Mouse (Mus musculus) lung, adult 2 months (tissue): ENCODE measurements around the gene Hoxb6.

Experiments used
- CTCF ChIP-seq: fragments of 200-500 bp; IDR thresholded peaks from 2 replicates; pipeline ENCODE4 v1.5.1; 2011; ENCODE audit warnings: mild to moderate bottlenecking, low read length, control low read depth; ENCODE audit not compliant: insufficient read depth
- POLR2A ChIP-seq: fragments of 200-500 bp; IDR thresholded peaks from 2 replicates; pipeline ENCODE4 v1.6.1; 2011; ENCODE audit warnings: low read depth, mild to moderate bottlenecking, control low read depth, low read length, borderline replicate concordance; ENCODE audit errors: extremely low read depth

DNA sequence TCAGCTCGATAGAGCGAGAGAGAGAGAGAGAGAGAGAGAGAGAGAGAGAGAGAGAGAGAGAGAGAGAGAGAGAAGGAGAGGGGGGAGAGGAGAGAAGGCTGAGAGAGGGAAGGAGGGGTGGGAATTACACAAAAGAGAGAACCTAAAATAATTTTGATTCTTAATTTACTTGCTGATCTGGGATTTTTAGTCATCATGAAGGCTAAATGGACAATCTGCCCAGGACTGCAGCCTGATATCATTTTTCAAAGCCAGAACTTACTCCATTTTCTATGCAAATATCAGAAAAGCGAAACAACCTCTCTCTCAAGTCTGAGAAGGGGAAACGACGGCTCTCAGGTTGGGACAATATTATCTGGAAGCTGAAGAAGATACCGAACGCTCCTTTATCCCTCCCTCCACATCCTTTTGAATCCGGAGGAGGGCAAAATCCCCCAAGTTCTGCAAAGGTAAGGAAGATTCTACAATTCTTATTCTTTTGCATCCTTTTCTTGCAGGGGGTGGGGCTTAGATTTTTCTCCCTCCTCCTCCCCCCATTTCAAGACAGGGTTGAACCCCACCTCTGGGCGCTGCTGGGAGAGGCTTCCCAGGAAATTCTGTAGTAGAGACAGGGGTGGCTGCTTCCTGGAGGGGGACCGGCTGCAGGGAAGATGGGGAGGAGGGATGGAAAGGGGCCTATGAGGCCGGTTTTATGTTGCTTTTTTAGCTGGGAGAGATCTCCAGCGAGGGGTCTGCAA, 457 bp downstream of the Hoxb6 start:
- TF ChIP-seq POLR2A (no peak), CTCF (no peak)
